Mouse (Mus musculus) right cerebral cortex, postnatal 25 days (tissue): ENCODE results near the gene Nfasc.

Source experiments
- DNase-seq: peaks from one replicate; pipeline ENCODE4 v3.0.0; 2022

Nfasc gene

GRCm38 (mm10) chr1:132732307-132732706, 9.3 kb downstream of the Nfasc start:
- DNase-seq = peak; percentile 38

GRCm38 (mm10) chr1:132727548-132727947, 14.0 kb downstream of the Nfasc start:
- DNase-seq = no peak

GRCm38 (mm10) chr1:132722362-132722761, 19.2 kb downstream of the Nfasc start:
- no peak for DNase-seq

GRCm38 (mm10) chr1:132721266-132721665, 20.3 kb downstream of the Nfasc start:
- no peak for DNase-seq

- no peak for DNase-seq
Observed at GRCm38 (mm10) chr1:132718225-132718624, 23.4 kb downstream of the Nfasc start.

- DNase-seq = no peak
Observed at GRCm38 (mm10) chr1:132715044-132715443, 26.6 kb downstream of the Nfasc start.

GRCm38 (mm10) chr1:132709419-132709818, 32.2 kb downstream of the Nfasc start:
- no peak for DNase-seq

GRCm38 (mm10) chr1:132707301-132707700, 34.3 kb downstream of the Nfasc start:
- no peak for DNase-seq

GRCm38 (mm10) chr1:132703467-132703866, 38.1 kb downstream of the Nfasc start:
- no peak for DNase-seq

- DNase-seq = no peak
Observed at GRCm38 (mm10) chr1:132696926-132697325, 44.7 kb downstream of the Nfasc start.

GRCm38 (mm10) chr1:132696232-132696631, 45.4 kb downstream of the Nfasc start:
- no peak for DNase-seq

- DNase-seq = no peak
Observed at GRCm38 (mm10) chr1:132694007-132694406, 47.6 kb downstream of the Nfasc start.

GRCm38 (mm10) chr1:132689181-132689580, 52.4 kb downstream of the Nfasc start:
- DNase-seq = no peak

GRCm38 (mm10) chr1:132678935-132679334, 62.7 kb downstream of the Nfasc start:
- DNase-seq = no peak

- no peak for DNase-seq
Observed at GRCm38 (mm10) chr1:132678076-132678475, 63.5 kb downstream of the Nfasc start.

- DNase-seq = no peak
Observed at GRCm38 (mm10) chr1:132672704-132673103, 68.9 kb downstream of the Nfasc start.

GRCm38 (mm10) chr1:132669200-132669599, 72.4 kb downstream of the Nfasc start:
- DNase-seq = no peak

GRCm38 (mm10) chr1:132660354-132660753, 81.2 kb downstream of the Nfasc start:
- no peak for DNase-seq

- peak; percentile 59 for DNase-seq
Observed at GRCm38 (mm10) chr1:132659604-132660003, 82.0 kb downstream of the Nfasc start.

- DNase-seq = no peak
Observed at GRCm38 (mm10) chr1:132655611-132656010, 86.0 kb downstream of the Nfasc start.

- DNase-seq = no peak
Observed at GRCm38 (mm10) chr1:132654769-132655168, 86.8 kb downstream of the Nfasc start.

- peak; percentile 43 for DNase-seq
Observed at GRCm38 (mm10) chr1:132653841-132654457, 87.6 kb downstream of the Nfasc start.

- no peak for DNase-seq
Observed at GRCm38 (mm10) chr1:132653161-132653560, 88.4 kb downstream of the Nfasc start.

- no peak for DNase-seq
Observed at GRCm38 (mm10) chr1:132650680-132651079, 90.9 kb downstream of the Nfasc start.

GRCm38 (mm10) chr1:132647958-132648357, 93.6 kb downstream of the Nfasc start:
- no peak for DNase-seq
